Mouse (Mus musculus) left cerebral cortex, postnatal 10 days (tissue): ENCODE data around the gene Gm826. TPM values are rescaled to one million over a fixed set of nuclear protein-coding genes. Genes with fewer than 3 reads are reported as not detected.

Source experiments
- DNase-seq, 2 experiments: peaks; one replicate each; pipeline ENCODE4 v3.0.0; 2021 to 2022; ENCODE audit warnings: low spot score in 2 of 2, mixed read lengths in 1 of 2; ENCODE audit errors: extremely low spot score in 1 of 2
- intact Hi-C: fragments of 180-260 bp; cut with DNase I; formaldehyde crosslinking; loops from one replicate; pipeline ENCODE4 v1.15.1; 2025
- total RNA-seq, 2 experiments: library from RNA; stranded (reverse); gene quantifications; 2 replicates each; pipeline ENCODE4 v1.2.3; 2021

Gene Gm826
- total RNA-seq, result not detected

DNA sequence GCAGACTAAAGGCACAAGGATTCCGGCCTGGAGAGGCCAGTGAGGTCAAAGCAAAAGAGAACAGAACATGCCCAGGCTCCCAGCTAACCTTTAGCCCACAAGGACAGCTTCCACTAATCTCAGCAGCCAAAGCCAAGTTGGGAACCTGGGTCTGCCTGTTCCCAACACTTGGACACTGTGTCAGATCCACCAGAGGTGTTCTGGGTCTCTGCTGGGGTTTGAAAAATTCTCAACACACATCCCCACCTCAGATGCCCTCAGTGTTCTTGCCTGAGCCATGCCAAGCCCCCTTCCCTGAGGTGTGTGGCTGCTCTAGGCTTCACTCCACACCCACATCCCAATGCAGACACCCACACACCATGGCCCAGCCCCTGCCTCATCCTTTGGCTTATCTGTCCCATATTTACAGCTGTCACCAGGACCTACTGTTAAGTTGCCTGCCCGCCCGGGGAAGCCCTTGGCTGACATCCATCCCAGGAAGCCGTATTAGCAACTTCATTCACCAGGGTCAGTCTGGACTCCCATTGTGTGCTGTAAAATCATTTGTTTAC, at the start of gene Gm826:
Gene Gm826, minus strand, starts transcription at position 52 of the 551 bp plus-strand sequence.
- DNase-seq, result peak in 1 of 2 experiments; percentile 39
- intact Hi-C loops, result no loop called here

DNA sequence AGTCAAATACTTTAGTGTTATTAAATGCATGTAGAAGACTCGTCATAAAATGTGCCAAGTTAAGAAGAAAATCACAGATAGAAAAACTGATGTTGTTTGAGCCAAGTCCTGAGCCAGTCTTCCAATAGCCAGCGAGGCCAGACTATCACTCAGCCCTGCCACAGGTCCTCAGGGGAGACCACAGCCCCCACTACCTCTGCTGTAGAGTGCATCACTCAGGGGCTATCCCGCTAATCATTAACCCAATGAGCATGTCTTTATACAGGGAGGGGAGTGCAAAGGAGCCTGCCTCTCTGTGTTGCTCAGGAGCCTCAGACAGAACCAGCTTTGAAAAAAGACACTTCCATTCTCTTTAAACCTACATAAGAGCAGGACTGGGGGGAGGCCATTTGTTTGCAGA, 49.5 kb upstream of the Gm826 start:
- intact Hi-C loops, result no loop called here
- DNase-seq, result no peak

DNA sequence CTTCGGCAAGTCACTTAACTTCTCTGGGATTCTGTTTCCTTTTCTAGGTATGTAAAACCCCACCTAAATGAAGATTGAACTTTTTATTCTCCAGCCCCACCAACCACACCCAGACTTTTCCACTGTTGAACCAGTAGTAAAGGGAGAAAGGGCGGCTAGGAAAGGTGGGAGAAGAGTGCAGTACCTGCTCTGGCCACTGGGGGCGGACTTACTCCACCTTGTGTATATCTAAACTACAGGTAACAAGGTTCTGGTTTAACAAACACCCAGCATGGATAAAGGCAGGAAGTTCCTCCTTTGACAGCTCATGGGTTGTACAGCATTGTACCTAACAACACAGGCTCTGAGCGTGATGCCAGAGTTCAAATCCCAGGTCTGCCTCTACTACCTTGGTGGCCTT, 44.3 kb upstream of the Gm826 start:
- intact Hi-C loops, result no loop called here
- DNase-seq, result no peak

DNA sequence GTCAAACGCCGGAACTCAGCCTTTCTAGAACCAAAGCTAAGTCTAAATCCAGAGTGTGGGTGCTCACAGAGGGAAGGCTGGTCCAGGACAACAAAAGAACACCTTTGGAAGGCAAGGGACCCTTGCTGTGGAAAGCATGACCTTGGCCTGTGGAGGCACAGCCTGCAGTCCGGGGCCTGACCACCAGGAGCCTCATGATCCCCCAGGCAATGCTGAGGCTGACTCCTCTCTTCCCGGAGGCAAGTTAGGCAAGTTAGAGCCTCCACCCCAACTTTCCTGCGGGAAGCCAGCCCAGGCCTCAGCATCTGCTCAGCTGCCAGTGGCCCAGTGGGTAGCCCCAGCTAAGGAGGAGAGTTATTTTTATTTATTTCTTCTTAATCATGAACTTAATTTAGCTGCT, 42.3 kb upstream of the Gm826 start:
- intact Hi-C loops, result no loop called here
- no peak for DNase-seq

DNA sequence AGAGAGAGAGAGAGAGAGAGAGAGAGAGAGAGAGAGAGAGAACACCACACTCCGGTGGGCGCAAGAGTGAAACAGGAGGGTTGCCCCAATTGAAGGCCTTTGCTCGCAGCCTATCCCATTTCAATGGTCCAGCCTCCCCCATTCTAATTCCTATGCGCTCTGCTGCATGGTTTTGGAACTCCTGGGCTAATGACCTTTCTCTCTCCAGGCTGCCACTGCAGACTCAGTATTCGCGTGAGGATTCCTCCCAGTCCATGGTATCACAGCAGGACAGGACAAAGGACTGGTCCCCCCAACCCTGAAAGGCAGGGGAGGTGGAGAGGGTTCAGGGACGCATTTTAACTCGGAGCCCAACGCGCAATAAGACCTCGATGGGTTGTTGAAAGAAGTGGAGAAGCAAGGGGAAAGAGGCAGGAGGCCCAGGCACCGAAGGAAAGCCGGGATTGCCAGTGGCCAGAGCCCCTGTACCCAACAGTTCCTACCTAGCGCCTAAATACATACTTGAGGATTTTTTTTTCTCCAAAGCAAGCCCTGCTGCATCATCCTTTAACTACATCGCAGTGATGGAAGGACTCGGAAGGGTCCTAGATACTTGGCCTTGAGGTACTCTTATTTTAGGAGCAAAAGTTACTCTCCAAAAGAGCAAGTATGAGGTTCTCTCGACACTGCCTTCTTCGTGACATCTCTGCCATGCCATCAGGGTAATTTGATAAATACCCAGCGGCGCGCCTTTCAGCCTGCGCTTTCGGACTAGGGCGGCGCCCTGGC, 35.9 kb upstream of the Gm826 start:
- DNase-seq, result no peak
- intact Hi-C loops, result loop anchor here (5.0 to 10.0 kb wide), 4 partner anchors 207 to 1458 kb away; no protein-coding TSS in a partner anchor

DNA sequence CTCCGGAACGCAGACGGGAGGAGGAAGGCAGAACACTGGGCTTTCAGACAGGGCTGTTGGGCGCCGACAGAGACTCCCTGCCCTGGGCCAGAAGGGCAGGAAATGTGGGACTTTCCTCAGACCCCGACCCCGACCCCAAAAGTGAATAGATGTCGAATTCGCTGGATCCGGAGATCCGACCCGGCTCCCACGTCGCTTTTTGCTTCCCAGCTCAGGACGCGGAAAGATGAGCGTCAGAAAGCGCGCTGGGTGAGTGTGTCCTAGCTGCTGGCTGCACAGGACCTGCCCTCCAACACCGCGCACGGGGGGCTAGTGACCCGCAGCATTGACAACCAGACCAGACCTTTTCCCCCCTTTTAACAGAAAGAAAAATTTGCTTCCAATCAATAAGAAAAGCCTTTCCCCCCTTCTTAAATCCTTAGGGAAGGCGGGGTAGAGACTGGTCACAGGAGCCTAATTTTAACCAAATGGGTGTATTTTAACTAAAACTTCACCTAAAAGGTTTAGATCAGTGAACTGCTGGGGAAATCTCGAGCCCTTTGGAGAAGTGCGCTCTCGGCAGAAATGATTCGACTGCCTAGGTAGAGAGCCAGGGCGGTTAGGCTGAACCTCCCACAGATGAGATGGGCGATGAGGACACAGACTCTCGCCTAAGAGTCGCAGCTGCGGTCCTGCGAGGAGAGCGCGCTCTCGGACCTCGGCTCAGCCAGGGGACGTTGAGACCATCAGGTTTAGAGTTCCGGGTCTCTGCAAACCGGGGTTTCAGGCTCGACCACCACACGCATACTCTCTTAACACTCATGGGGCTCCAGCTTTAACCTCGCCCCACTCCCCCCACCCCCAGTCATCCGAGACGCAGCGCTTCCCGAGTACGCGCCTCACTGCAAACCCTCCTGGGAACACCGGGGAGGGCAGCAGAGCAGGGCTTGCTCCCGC, 34.7 kb upstream of the Gm826 start:
- intact Hi-C loops, result loop anchor here (5.0 to 10.0 kb wide), 3 partner anchors 306 to 1456 kb away; no protein-coding TSS in a partner anchor
- DNase-seq, result no peak

DNA sequence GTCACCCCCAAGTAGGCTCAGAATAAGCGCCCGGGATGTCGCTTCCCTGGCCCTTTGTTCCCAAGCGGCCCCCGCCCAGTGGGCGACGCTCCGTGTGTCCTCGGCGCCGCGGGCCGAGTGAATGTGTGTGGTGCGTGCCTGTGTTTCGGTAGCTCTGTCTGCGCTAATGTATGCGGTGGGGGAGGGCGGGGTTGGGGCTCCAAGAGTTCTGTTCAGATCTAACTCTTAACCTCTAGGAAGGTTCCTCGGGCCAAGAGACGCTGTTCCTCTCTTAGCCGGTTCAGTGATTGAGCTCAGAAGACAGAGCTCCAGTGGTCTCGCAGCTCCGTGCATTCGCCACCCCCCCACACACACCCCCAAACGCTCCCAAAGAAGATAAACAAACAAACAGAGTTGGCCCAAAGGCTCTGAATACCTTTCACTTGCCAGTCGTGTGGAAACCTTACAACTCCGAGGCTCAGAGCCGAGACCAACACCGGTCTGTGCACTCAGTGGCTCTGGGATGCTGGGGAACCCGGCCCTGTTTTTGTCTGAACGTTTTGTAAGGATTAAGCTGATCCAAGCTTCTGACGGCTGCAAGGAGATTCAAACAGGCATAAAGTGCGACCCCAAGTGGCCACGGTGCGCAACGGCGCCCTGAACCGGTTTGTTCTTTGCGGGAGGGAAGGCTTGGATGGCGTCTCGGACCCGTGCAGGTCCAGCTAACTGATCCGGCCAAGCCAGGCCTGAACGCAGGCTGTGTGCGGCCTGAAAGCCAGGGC, 33.7 kb upstream of the Gm826 start:
- DNase-seq, result peak; percentile 90 to 93
- intact Hi-C loops, result loop anchor here (5.0 to 10.0 kb wide), 3 partner anchors 305 to 1455 kb away; no protein-coding TSS in a partner anchor

DNA sequence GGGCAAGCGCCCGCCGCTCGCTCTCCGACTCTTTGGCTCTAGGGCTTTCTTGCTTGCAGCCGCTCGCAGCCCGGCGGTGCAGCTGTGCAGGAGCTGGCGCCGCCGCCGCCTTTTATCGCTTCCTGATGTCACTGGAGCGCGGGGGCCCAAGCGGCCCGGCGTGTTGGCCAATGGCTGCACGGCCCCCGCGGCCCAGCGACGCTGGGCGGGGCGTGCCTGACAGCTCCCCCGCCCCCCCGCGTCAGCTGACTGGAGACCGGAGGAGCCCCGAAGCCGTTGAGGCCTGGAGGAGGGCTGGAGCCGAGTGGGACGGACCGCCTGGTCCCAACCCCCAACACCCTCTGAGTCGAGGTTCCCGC, 33.0 kb upstream of the Gm826 start, which contains the start of gene Mafb:
Gene Mafb, minus strand, starts transcription at position 86 of the 359 bp plus-strand sequence.
- DNase-seq, result peak; percentile 84 to 96
- intact Hi-C loops, result loop anchor here (5.0 to 10.0 kb wide), 3 partner anchors 305 to 1455 kb away; no protein-coding TSS in a partner anchor

DNA sequence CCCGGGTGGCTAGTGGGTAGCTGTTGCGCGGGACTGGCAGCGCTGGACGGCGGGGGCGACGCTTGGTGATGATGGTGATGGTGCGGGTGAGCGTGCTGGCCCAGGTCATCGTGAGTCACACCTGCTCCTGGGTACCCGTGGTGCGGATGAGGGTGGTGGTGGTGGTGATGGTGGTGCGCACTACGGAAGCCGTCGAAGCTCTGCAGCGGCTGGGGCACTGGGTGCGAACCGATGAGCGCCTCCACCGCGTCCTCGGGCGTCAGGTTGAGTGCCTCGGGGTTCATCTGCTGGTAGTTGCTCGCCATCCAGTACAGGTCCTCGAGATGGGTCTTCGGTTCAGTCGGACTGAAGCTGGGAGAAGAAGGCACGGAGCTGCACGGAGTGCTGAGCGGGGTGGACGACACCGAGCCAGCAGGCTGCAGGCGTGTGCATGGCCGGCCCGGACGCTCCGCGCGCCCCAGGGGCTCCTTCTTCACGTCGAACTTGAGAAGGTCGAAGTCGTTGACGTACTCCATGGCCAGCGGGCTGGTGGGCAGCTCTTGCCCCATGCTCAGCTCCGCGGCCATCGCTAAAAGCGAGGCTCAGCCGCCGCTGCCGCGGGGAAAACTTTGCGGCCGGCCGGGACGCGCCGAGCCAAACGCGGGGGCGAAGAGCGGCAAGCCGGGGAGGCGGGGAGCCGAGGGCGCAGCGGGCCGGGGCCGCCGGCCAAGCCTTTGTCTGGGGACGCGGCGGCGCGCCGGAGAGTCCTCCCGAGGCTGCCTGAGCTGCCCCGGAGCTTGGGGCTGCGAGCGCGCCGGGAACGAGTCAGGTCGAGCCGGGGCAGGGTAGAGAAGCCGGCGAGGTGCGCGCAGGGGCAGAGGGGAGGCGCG, 32.4 kb upstream of the Gm826 start:
- peak in 1 of 2 experiments; percentile 33 for DNase-seq

DNA sequence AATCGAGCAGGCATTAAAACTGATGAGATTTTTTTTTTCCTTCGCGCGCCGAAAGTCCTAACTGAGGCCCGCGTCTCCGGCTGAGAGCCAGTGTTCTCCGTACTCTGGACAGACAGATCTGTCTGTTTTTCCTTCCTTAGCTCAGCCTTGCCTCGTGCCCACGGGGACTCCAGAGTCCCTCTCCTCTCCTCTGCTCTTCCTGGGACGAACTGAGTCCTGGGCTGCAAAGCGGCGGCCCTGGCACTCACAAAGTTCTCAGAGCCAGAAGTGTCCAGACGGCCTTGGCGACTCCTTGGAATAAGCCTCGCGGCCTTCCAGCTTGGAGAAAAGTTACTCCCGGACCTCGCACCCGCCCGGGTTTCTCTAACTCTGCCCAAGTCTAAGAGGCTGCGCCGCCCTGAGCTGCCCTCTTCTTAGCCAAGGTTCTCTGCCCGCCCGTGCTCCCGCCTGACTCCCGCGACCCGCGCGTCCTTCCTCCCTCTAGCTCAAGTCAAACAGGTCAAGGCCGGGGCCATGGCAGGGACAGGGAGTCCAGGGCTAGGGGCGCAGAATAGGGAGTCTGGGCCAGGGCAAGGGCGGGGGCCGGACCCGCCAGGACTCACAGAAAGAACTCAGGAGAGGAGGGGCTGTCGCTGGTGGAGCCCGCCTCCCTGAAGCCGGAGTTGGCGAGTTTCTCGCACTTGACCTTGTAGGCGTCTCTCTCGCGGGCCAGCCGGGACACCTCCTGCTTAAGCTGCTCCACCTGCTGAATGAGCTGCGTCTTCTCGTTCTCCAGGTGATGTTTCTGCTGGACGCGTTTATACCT, 31.3 kb upstream of the Gm826 start:
- intact Hi-C loops, result loop anchor here (5.0 to 10.0 kb wide), 3 partner anchors 303 to 1453 kb away; no protein-coding TSS in a partner anchor
- DNase-seq, result peak in 1 of 2 experiments; percentile 53

More for the DNA sequence above, 32.4 kb upstream of the Gm826 start:
- intact Hi-C loops, result loop anchor here (5.0 to 10.0 kb wide), 3 partner anchors 304 to 1454 kb away; no protein-coding TSS in a partner anchor

DNA sequence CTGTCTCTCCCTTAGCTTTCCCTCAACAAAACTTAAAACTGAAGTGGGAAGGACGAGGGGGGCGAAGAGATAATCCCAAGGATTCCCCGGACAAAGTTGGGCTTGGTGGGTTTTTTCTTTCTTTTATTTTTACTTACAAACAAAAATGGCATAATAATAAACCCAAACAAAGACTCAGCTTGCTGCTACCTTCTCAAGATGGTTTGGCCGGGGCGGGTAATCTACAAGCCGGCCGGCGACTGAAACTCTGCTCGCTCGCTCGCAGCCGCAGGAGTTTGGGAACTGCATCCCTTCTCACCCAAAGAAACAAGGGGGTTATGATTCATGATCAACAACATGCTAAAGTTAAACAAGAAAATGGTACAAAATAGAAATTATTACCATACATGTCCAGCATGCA, 30.7 kb upstream of the Gm826 start:
- intact Hi-C loops, result loop anchor here (5.0 to 10.0 kb wide), 3 partner anchors 302 to 1452 kb away; no protein-coding TSS in a partner anchor
- DNase-seq, result no peak

DNA sequence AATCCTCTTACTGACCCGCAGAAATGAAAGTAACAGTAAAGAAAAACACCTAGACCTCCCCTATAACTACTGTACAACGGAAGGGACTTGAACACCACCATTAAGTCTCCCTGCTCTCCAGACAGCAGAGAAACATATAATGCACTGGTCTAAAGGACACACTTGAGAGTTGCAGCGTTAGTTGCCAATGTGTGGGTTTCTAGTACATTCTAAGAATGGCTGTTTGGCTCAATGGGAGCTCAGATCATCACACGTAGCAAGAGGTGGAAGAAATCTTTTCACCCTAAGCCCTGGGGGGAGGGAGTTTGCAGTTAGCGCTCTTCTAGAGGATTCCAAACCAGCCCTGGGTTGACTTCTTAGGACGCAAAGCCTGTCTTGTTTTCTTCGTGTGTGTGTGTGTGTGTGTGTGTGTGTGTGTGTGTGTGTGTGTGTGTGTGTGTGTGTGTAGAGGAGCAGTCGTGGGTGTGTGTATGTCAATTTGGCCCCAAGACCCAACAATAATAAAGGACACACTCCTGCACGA, 30.2 kb upstream of the Gm826 start:
- intact Hi-C loops, result loop anchor here (10.0 kb wide), 1 partner anchor 1309 kb away; no protein-coding TSS in a partner anchor
- no peak for DNase-seq

DNA sequence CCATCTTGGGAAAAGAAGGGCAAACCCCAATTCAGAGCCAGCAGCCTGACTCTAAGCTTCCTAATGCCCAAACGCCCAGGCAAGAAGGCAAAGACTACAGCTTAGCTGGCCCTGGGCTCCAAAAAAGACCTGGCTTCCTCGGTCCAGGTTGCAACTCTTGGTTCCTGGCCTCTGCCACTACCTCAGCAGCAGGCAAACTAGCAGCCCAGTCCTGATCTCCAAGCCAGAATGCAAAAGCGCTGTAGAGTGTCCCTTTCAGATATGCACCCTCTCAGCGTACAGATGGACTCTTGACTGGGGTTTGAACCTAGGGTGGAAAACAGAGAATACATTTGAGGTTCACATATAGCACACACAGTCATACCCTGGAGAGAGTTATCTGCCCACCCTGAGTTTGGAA, 29.2 kb upstream of the Gm826 start:
- intact Hi-C loops, result loop anchor here (10.0 kb wide), 1 partner anchor 1308 kb away; no protein-coding TSS in a partner anchor
- DNase-seq, result no peak

DNA sequence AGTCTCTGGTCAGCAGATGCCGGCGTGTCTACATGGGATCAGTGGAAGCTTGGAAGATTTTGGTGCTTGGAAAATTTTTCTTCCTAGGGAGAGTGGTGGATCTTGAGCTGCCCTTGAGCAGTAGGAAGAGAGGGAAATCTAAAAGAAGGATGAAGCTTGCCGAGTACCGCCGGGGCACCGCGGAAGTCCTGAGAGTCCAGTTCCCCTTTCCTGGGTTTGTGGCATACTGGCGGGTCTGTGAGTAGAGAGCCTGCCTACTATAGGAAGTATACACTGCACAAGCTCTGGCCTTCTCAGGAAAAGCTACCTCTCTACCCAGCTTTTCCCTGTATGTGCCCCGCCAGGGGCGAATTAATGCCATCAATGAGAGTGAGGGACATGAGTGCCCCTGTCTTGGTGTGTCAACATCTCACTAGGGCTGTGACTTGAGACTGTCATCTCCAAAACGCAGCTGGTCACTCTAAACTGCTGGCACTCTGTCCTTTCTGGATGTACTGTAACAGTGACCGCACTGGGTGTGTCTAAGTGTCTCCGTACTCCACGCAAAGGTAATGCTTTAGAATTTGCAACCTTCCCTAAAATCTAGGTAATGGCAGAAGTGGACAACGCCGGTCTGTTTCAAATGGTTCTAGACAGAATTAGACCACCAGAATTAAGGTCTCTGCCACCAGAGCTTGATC, 27.6 kb upstream of the Gm826 start:
- DNase-seq, result no peak
- intact Hi-C loops, result loop anchor here (10.0 kb wide), 1 partner anchor 1307 kb away; no protein-coding TSS in a partner anchor

DNA sequence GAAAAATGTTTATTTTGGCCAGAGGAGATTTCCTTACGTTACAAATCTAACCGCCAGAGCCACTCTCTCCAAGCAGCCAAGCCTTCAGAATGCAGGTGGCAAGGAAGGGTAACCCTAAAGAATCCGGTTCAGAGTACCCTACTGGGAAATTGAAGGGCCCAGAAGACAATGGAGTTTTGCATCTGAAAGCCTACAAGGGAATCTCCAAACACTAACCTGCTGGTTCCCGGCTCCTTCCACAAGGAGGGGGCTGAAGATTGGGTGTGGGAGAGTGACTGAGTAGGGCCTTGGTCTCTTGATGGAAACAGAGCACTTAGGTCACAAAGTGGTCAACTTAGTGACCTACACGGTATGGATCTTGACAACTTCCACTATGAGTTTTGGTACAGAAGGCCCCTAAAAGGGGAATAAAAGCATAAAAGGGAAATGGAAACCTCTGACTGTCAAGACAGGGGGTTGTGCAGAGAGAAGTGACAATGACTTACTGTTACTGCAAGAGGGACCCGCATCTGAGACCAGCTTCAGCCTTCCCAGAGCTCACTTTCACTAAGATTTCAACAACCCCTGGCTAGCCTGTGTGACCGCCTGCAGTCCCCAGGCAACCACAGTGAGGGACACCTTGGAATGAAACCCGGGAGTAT, 26.4 kb upstream of the Gm826 start:
- intact Hi-C loops, result loop anchor here (10.0 kb wide), 1 partner anchor 1306 kb away; no protein-coding TSS in a partner anchor

More for the DNA sequence above, 26.4 kb upstream of the Gm826 start:
- DNase-seq, result no peak
